Mouse (Mus musculus) liver, postnatal 0 days (tissue): Measurements from ENCODE around the gene Prss38.

Experiments
- CTCF ChIP-seq: sonication (generic); IDR thresholded peaks from 2 replicates; pipeline ENCODE4 v1.5.1; 2016; ENCODE audit warnings: antibody characterized with exemption, low read depth
- EP300 ChIP-seq: IDR thresholded peaks from 2 replicates; pipeline ENCODE4 v1.6.1; 2016; ENCODE audit warnings: antibody characterized with exemption, low read depth, mild to moderate bottlenecking

- TF ChIP-seq CTCF (no peak), EP300 (no peak)
Measured at GRCm38 (mm10) chr11:59384441-59384959, 9.0 kb upstream of the Prss38 start.
